Mouse (Mus musculus) megakaryocyte, embryonic 14.5 days (primary cell): ENCODE measurements around the gene Psmb11.

Experiments
- FLI1 ChIP-seq: IDR thresholded peaks from 2 replicates; pipeline ENCODE4 v1.6.1; 2012; ENCODE audit warnings: low read length, inconsistent platforms, mixed read lengths
- GATA1 ChIP-seq: IDR thresholded peaks from 3 replicates; pipeline ENCODE4 v1.6.1; 2012; ENCODE audit warnings: mixed read lengths, low read length, inconsistent platforms, borderline replicate concordance

DNA sequence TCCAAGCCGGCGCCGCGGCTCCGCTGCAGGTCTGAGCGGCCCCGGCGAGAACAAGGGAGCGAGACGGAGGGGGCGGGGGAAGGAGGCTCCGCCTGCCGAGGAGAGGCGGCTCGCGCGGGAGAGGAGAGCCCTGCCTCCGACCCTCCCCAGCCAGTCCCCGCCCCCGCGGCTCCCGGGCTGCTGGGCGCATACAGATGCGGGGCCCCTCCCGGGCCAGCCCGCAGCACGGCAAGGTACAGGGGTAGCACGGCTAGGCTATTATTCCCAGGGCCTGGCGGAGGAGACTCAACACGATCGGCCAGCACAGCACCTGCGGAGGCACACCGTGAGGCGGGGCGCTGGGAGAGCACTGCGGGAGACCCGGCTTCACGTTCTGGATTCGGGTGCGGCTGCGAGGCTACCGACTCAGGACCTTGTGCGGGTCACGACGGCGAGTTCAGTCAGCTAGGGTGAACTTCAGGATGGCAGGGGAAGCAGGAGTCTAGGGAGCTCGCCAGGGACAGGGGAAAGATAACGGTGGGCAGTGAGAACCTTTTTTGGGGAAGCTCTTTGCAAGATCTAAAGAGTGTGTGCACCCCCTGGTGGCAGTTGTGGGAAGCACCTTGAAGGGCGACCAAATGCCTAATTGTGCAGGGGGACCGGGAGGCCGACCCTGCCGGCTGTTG is 20.2 kb downstream of the Psmb11 start, which contains the start of gene Cdh24:
- no peak for TF ChIP-seq GATA1
- no peak for TF ChIP-seq FLI1
